Mouse (Mus musculus) forebrain, embryonic 11.5 days (tissue): ENCODE results near the gene Ms4a3. TPM values are rescaled to one million over a fixed set of nuclear protein-coding genes. Genes with fewer than 3 reads are reported as not detected.
A peak's percentile ranks its signal among the peaks of the same experiment; 100 is the strongest.

ENCODE experiments used
- ATAC-seq: fragments of 200-750 bp; cut with Nextera tagmentation; replicated peaks from 2 replicates; pipeline ENCODE4 v1.8.0; 2017; ENCODE audit warnings: moderate TSS enrichment; ENCODE audit not compliant: low FRiP score
- DNase-seq: peaks from one replicate; pipeline ENCODE4 v3.0.0-alpha.2; 2017; ENCODE audit warnings: low spot score
- H3K27ac ChIP-seq: fragments of 300-500 bp; sonication (generic); 2 replicates; pipeline ENCODE4 v1.5.1; 2014; ENCODE audit warnings: low read depth, low read length
- H3K27me3 ChIP-seq: fragments of 300-500 bp; sonication (generic); 2 replicates; pipeline ENCODE4 v1.6.1; 2014; ENCODE audit warnings: mild to moderate bottlenecking, low read length, mixed read lengths; ENCODE audit not compliant: control insufficient read depth, insufficient read depth
- H3K36me3 ChIP-seq: fragments of 300-500 bp; sonication (generic); 2 replicates; pipeline ENCODE4 v1.6.1; 2014; ENCODE audit warnings: mild to moderate bottlenecking, low read length, moderate library complexity, mixed read lengths; ENCODE audit not compliant: control insufficient read depth, insufficient read depth
- H3K4me1 ChIP-seq: fragments of 300-500 bp; sonication (generic); replicated peaks from 2 replicates; pipeline ENCODE4 v1.6.1; 2014; ENCODE audit warnings: low read length, mixed read lengths; ENCODE audit not compliant: control insufficient read depth, insufficient read depth
- H3K4me2 ChIP-seq: fragments of 300-500 bp; sonication (generic); 2 replicates; pipeline ENCODE4 v1.6.1; 2014; ENCODE audit warnings: low read depth, mild to moderate bottlenecking, low read length, moderate library complexity, mixed read lengths; ENCODE audit not compliant: severe bottlenecking
- H3K4me3 ChIP-seq: fragments of 300-500 bp; sonication (generic); 2 replicates; pipeline ENCODE4 v1.5.1; 2014; ENCODE audit warnings: low read depth, low read length
- H3K9ac ChIP-seq: fragments of 300-500 bp; sonication (generic); 2 replicates; pipeline ENCODE4 v1.6.1; 2014; ENCODE audit warnings: low read length
- H3K9me3 ChIP-seq: fragments of 300-500 bp; sonication (generic); 2 replicates; pipeline ENCODE4 v1.6.1; 2016; ENCODE audit warnings: low read length, mixed read lengths; ENCODE audit not compliant: control insufficient read depth
- WGBS: fragments of 180-500 bp; shearing (Covaris S2); extraction: QIAGEN DNeasy Blood & Tissue Kit; methylation state at CpG from one replicate; pipeline ENCODE4 v1.1.7; 2014; 5-methylcytosine and 5-hydroxymethylcytosine counted together
- polyA plus RNA-seq: library from polyadenylated mRNA; unstranded; fragments of >200 nt; fragmentation: Nextera tagmentation; extraction: Ambion mirVana; gene quantifications from 2 replicates; pipeline ENCODE4 v1.2.1, GENCODE M21; 2014

Ms4a3 gene
- polyA plus RNA-seq, 1 experiment from 2014 or later = not detected

- ATAC-seq = peak; percentile 69
- WGBS = 28% methylated on average over 6 of the region's 6 CpGs
- no peaks in the 10 kb centered on the region for H3K36me3 ChIP-seq
- no peak overlapping the region for H3K27ac ChIP-seq
- H3K9me3 ChIP-seq = no peaks in the 10 kb centered on the region
- no peak overlapping the region for H3K4me2 ChIP-seq
- peak; percentile 54 for DNase-seq
- no peak overlapping the region for H3K4me3 ChIP-seq
- H3K27me3 ChIP-seq = no peaks in the 10 kb centered on the region
- H3K4me1 ChIP-seq = no peaks in the 10 kb centered on the region
- no peak overlapping the region for H3K9ac ChIP-seq
Observed at GRCm38 (mm10) chr19:11611541-11611945, 29.1 kb downstream of the Ms4a3 start.

- H3K4me2 ChIP-seq = no peak overlapping the region
- no peak overlapping the region for H3K27ac ChIP-seq
- H3K9me3 ChIP-seq = no peaks in the 10 kb centered on the region
- no peaks in the 10 kb centered on the region for H3K27me3 ChIP-seq
- no peaks in the 10 kb centered on the region for H3K36me3 ChIP-seq
- DNase-seq = peak; percentile 60
- ATAC-seq = 0 out of 2 replicates have a peak, but pooled peaks have one; percentile 51
- WGBS = 14% methylated on average over 1 of the region's 1 CpGs
- H3K4me1 ChIP-seq = no peaks in the 10 kb centered on the region
- no peak overlapping the region for H3K9ac ChIP-seq
- no peak overlapping the region for H3K4me3 ChIP-seq
Observed at GRCm38 (mm10) chr19:11608172-11608571, 32.5 kb downstream of the Ms4a3 start.

- Histone ChIP-seq H3K27ac (no peak within 1 kb of the TSS), H3K4me2 (no peak within 1 kb of the TSS), H3K9ac (no peak within 1 kb of the TSS), H3K36me3 (no peaks in the 10 kb centered on the region), H3K9me3 (no peaks in the 10 kb centered on the region), H3K4me3 (no peak within 1 kb of the TSS), H3K4me1 (no peaks in the 10 kb centered on the region), H3K27me3 (no peaks in the 10 kb centered on the region)
- 81% methylated on average over 2 of the region's 2 CpGs for WGBS
- ATAC-seq (no peak), DNase-seq (no peak)
Observed at GRCm38 (mm10) chr19:11604603-11605002, 36.0 kb downstream of the Ms4a3 start, which contains the start of gene Ms4a6d. Gene Ms4a6d (minus strand): TSS chr19:11604849.

- WGBS = 88% methylated on average over 2 of the region's 2 CpGs
- no peaks in the 10 kb centered on the region for H3K27me3 ChIP-seq
- no peak overlapping the region for H3K4me2 ChIP-seq
- no peaks in the 10 kb centered on the region for H3K36me3 ChIP-seq
- no peak overlapping the region for H3K4me3 ChIP-seq
- no peak overlapping the region for H3K9ac ChIP-seq
- H3K27ac ChIP-seq = no peak overlapping the region
- H3K9me3 ChIP-seq = no peaks in the 10 kb centered on the region
- H3K4me1 ChIP-seq = no peaks in the 10 kb centered on the region
- ATAC-seq = no peak
- DNase-seq = no peak
Observed at GRCm38 (mm10) chr19:11602026-11602425, 38.6 kb downstream of the Ms4a3 start.

GRCm38 (mm10) chr19:11601349-11601748 lies 39.3 kb downstream of the Ms4a3 start:
- H3K9me3 ChIP-seq = no peaks in the 10 kb centered on the region
- WGBS = 92% methylated on average over 3 of the region's 3 CpGs
- no peak overlapping the region for H3K9ac ChIP-seq
- no peaks in the 10 kb centered on the region for H3K36me3 ChIP-seq
- H3K4me2 ChIP-seq = no peak overlapping the region
- DNase-seq (no peak), ATAC-seq (no peak)
- H3K4me1 ChIP-seq = no peaks in the 10 kb centered on the region
- H3K27me3 ChIP-seq = no peaks in the 10 kb centered on the region
- no peak overlapping the region for H3K4me3 ChIP-seq
- H3K27ac ChIP-seq = no peak overlapping the region

GRCm38 (mm10) chr19:11589891-11590449 lies 50.7 kb downstream of the Ms4a3 start:
- Histone ChIP-seq H3K27me3 (no peaks in the 10 kb centered on the region), H3K9ac (no peak overlapping the region), H3K27ac (no peak overlapping the region), H3K4me1 (no peaks in the 10 kb centered on the region), H3K4me3 (no peak overlapping the region), H3K9me3 (no peaks in the 10 kb centered on the region), H3K4me2 (no peak overlapping the region), H3K36me3 (no peaks in the 10 kb centered on the region)
- 79% methylated on average over 2 of the region's 2 CpGs for WGBS
- no peak for DNase-seq
- ATAC-seq = no peak

- Histone ChIP-seq H3K4me3 (no peak overlapping the region), H3K27ac (no peak overlapping the region), H3K27me3 (no peaks in the 10 kb centered on the region), H3K36me3 (no peaks in the 10 kb centered on the region), H3K4me1 (no peaks in the 10 kb centered on the region), H3K9me3 (no peaks in the 10 kb centered on the region), H3K4me2 (no peak overlapping the region), H3K9ac (no peak overlapping the region)
- WGBS = 78% methylated on average over 4 of the region's 4 CpGs
- ATAC-seq = no peak
- no peak for DNase-seq
Observed at GRCm38 (mm10) chr19:11589205-11589604, 51.4 kb downstream of the Ms4a3 start.

Other genes starting within 250 kb of the Ms4a3 start
- gene Ms4a4c, start 236.1 kb downstream of the Ms4a3 start, polyA plus RNA-seq = not detected in 2 replicates
- gene Ms4a4b, start 197.3 kb downstream of the Ms4a3 start, polyA plus RNA-seq = not detected in 2 replicates
- gene Ms4a6c, start 171.5 kb downstream of the Ms4a3 start, polyA plus RNA-seq = 1.5 and 2.4 TPM in 2 replicates
- gene Gm8369, start 154.9 kb downstream of the Ms4a3 start, polyA plus RNA-seq = not detected in 2 replicates
- 2.2 and 2.6 TPM in 2 replicates for gene Ms4a6b, start 124.3 kb downstream of the Ms4a3 start, polyA plus RNA-seq
- gene Ms4a4d, start 104.0 kb downstream of the Ms4a3 start, polyA plus RNA-seq = 0.24 and 0.29 TPM in 2 replicates
- gene Ms4a6d, start 36.0 kb downstream of the Ms4a3 start, polyA plus RNA-seq = 1.8 and 2.2 TPM in 2 replicates
- gene Ms4a2, start 17.1 kb downstream of the Ms4a3 start, polyA plus RNA-seq = not detected in 2 replicates
- gene Oosp2, start 19.7 kb upstream of the Ms4a3 start, polyA plus RNA-seq = not detected in 2 replicates
- gene Oosp1, start 50.3 kb upstream of the Ms4a3 start, polyA plus RNA-seq = not detected in 2 replicates
- not detected in 2 replicates for gene Oosp3, start 56.2 kb upstream of the Ms4a3 start, polyA plus RNA-seq
- gene Gif, start 106.7 kb upstream of the Ms4a3 start, polyA plus RNA-seq = not detected in 2 replicates
- gene Mrpl16, start 129.5 kb upstream of the Ms4a3 start, polyA plus RNA-seq = 54.3 and 54.9 TPM in 2 replicates
- 11.0 and 11.4 TPM in 2 replicates for gene Stx3, start 178.6 kb upstream of the Ms4a3 start, polyA plus RNA-seq
- gene Olfr1417, start 198.4 kb upstream of the Ms4a3 start, polyA plus RNA-seq = not detected in 2 replicates
- not detected in 2 replicates for gene Olfr1418, start 220.2 kb upstream of the Ms4a3 start, polyA plus RNA-seq
- not detected in 2 replicates for gene Olfr1419, start 234.3 kb upstream of the Ms4a3 start, polyA plus RNA-seq
- not detected in 2 replicates for gene Olfr1420, start 245.7 kb upstream of the Ms4a3 start, polyA plus RNA-seq